Mouse (Mus musculus) megakaryocyte, adult 5-6 weeks (primary cell): ENCODE measurements around the gene Plek. TPM values are rescaled to one million over a fixed set of nuclear protein-coding genes. Genes with fewer than 3 reads are reported as not detected.
A peak's percentile ranks its signal among the peaks of the same experiment; 100 is the strongest.

Source experiments
- ATAC-seq: 2 replicates; pipeline ENCODE4 v1.8.0; 2016; ENCODE audit warnings: mild to moderate bottlenecking, inconsistent platforms; ENCODE audit not compliant: poor library complexity, severe bottlenecking
- total RNA-seq, 2 experiments: library from RNA; stranded (forward) in 1 of 2; stranded (reverse) in 1 of 2; fragments of 153-499, 151-499 nt in 1 of 2; fragments of 221-1000, 200-1000 nt in 1 of 2; gene quantifications; 2 replicates each; pipeline versions ENCODE4 v1.2.3 to v1.2.4; 2015 to 2017

The Plek gene
- total RNA-seq, 2 experiments from 2014 or later = 124 to 132 TPM

DNA sequence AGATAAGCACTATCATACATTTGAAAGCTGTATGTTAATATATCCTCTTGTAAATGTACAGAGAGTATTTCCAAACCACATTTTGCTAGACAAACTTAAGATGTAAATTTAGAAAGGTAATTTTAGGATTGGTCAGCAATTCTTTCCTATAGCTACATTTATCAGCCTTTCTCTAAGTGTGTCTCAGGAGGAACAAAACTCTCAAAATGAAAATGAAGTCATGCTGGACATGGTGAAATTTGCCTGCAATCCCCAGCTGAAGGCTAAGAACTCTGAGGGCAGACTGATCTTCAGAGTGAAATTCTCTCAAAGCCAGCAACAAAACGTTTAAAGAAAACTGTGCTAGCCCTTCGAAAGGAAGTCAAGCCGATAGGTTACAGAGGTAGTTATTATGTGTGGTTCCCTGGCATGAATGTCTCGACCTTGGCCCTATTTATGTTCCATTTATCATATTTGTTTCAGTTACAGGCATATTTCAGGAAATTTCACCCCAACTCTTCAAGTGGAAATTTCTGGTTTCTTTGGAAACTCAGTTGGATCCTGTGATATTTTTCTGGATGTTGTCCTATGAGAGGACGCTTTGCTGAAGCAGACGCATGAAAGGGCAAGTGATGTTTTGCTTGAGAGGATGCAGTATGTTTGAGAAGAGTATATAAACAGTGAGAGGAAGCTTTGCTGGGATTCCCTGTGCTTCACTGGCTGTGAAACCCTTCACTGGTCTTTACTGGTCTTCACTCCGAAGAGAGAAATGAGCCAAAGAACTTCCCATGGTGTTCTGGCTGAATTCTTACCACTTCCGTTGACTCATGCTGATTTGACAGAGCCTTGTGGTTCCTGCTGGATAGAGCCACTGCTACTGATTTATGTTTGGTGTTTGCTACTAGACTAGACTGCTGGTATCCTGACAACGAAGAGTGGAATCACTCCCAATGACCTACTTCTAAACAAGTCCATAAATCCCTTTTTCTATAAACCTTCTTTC is 51.5 kb downstream of the Plek start:
- peak; percentile 19 for ATAC-seq

GRCm38 (mm10) chr11:16999933-17000332 is 52.2 kb downstream of the Plek start:
- ATAC-seq = no peak

- ATAC-seq = peak; percentile 57
Observed at GRCm38 (mm10) chr11:16999387-16999786, 52.8 kb downstream of the Plek start.

DNA sequence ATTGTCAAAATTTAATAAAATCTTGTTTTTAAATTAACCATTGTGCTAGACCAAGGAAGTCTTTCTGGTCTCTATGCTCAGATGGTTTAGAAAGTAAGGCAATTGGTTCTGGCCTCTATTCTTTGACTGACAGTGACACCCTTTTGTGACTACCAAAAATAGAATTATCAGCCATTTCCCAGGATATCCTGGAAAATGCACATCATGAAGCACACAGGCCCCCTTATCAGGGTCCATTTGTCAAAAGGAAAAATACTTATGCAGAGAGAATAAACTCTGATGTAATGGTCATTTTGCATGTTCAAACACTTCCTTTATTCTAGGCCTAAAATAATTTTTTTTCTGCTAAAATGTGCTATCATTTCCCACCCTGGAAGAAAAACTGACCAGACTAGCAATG is 54.7 kb downstream of the Plek start:
- no peak for ATAC-seq

- ATAC-seq = peak; percentile 11; the same call in 1 of the 2 replicates
Observed at GRCm38 (mm10) chr11:16996818-16997217, 55.4 kb downstream of the Plek start.

GRCm38 (mm10) chr11:16992880-16993279 is 59.3 kb downstream of the Plek start:
- no peak for ATAC-seq

GRCm38 (mm10) chr11:16989885-16990284 is 62.3 kb downstream of the Plek start:
- no peak for ATAC-seq

- ATAC-seq = peak; percentile 96
Observed at GRCm38 (mm10) chr11:16987745-16988328, 64.3 kb downstream of the Plek start.

GRCm38 (mm10) chr11:16986550-16987187 is 65.5 kb downstream of the Plek start:
- no peak for ATAC-seq

GRCm38 (mm10) chr11:16978161-16978707 is 73.9 kb downstream of the Plek start:
- peak; percentile 82 for ATAC-seq

DNA sequence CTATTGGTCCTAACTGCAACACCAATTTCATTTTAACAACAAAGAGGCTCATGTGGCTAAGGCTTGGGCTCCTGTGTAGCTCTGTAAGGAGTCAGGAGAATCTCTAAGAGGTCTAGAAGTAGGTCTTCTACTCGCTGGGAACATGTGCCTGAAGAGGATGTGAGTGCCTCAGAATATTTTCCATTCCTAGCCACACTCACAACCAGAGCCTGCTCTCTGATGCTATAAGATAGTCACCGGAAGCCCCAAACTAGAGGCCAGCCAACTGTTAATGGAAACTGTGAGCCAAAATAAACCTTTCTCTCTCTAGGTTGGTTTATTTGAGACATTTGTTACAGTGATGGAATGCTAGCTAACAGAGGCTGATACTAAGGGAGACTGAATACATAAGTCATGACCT is 74.6 kb downstream of the Plek start:
- peak; percentile 38 for ATAC-seq

DNA sequence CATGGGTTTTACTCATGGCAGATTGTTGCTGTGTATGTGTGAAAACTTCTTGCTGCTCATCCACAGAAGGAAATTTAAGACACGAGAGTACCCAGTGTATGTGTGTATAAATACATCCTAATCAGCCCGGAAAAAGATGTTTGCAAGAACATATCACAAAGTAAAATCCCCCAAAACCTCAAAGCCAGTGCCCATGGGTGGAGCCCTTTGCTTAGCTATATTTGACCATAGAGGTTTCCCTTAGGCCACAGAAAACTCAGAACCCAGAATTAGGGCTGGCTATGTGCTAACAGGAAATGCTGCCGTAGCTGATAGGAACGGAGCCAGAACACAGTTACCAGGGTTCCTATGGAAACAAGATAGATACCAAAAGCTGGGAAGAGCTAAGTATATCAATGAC is 75.2 kb downstream of the Plek start:
- peak; percentile 47 for ATAC-seq

- ATAC-seq = no peak
Observed at GRCm38 (mm10) chr11:16973086-16973485, 79.1 kb downstream of the Plek start.

DNA sequence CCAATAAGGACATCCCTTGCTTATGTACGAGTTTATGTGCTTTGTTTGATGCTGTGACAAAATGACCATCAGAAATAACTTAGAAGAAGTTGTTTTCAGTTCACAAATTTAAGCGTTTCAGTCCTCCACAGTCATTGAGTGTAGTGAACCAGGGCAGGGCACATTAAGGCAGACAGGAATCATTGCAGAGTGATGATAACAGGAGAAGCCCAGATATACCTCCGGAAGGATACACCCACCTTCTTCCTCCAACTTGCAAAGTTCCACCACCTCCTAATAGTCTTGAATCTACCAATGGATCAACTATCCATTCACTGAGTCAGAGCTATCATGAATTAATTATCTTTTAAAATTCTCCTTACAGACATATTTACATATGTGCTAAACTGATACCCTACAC is 80.2 kb downstream of the Plek start:
- ATAC-seq = no peak

GRCm38 (mm10) chr11:16969650-16970049 is 82.5 kb downstream of the Plek start:
- peak; percentile 88 for ATAC-seq

DNA sequence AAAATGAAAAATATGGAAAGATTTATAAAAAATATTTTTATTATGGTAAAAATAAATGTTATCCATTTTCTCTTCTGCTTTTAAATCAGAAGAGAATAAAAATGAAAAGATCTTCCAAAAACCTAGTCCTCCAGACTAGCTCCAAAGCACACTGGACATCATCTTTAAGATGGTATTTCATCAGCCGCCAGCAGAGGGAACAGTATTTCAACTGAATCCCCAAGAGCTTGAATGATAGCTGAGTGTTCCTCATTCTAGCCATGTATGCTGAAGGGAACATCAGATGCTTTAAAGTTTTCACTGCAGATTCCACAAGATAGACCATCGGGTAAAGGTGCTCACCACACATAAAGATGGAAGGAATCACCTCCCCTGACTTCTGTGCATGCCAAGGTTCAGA is 84.4 kb downstream of the Plek start:
- ATAC-seq = peak; percentile 92

GRCm38 (mm10) chr11:16958520-16958919 is 93.7 kb downstream of the Plek start:
- ATAC-seq = no peak

DNA sequence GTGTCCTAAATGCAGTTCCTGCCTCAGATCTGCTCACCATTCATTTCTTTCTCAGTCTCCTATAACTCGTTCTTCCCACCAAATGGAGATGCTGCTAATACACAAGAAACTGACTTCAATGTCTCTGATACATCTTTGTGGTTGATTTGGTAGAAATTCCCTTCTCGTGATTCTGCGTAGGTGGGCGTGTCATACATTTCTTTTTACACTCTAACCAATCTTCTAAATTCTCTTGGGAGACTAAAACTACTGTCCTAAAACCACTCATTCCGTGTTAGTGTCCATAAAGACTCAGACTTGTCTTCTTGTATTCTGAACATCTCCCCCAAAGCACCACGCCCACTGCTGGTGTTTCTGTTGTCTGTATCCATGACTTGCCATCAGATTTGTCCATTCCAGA is 95.2 kb downstream of the Plek start:
- ATAC-seq = peak; percentile 2; the same call in 1 of the 2 replicates

- ATAC-seq = peak; percentile 92
Observed at GRCm38 (mm10) chr11:16956115-16956862, 95.9 kb downstream of the Plek start.

DNA sequence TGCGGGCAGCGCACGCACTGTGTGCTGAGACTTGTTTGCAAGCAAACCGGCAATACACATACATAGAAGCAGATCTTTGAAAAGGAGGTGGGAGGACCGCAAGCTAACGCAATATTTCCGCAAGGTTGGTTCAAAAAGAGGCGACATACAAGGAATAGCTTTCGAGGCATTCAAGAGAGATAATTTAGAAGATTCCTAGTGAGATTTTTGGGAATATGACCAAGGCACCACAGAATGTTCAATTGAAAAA is 100.5 kb downstream of the Plek start:
- ATAC-seq = peak; percentile 11
